Mouse (Mus musculus) stomach, postnatal 0 days (tissue): Measurements from ENCODE around the gene Map3k5.

Experiments used
- CTCF ChIP-seq: IDR thresholded peaks from 2 replicates; pipeline ENCODE4 v1.5.1; 2016; ENCODE audit warnings: antibody characterized with exemption, low read depth, mild to moderate bottlenecking, moderate library complexity
- EP300 ChIP-seq: optimal IDR thresholded peaks from 2 replicates; pipeline ENCODE3; 2016; ENCODE audit warnings: antibody characterized with exemption

GRCm38 (mm10) chr10:19969831-19970460 is 35.7 kb downstream of the Map3k5 start:
- TF ChIP-seq CTCF (no peak), EP300 (no peak)
